Mouse (Mus musculus) limb, embryonic 12.5 days (tissue): ENCODE measurements around the gene Lce1m. TPM values are rescaled to one million over a fixed set of nuclear protein-coding genes. Genes with fewer than 3 reads are reported as not detected.
"Not testable (repeated sequence)": the region's sequence is repeated elsewhere in the genome, so short reads cannot be mapped to it uniquely, and the experiment has no call there.

Experiments used
- ATAC-seq: fragments of 200-750 bp; cut with Nextera tagmentation; 2 replicates; pipeline ENCODE4 v1.8.0; 2017; ENCODE audit warnings: low read depth, moderate TSS enrichment; ENCODE audit not compliant: insufficient number of reproducible peaks, insufficient read depth, low FRiP score, low TSS enrichment
- H3K27ac ChIP-seq: fragments of 300-500 bp; sonication (generic); 2 replicates; pipeline ENCODE4 v1.5.1; 2016; ENCODE audit warnings: mild to moderate bottlenecking, moderate library complexity
- H3K27me3 ChIP-seq: fragments of 300-500 bp; sonication (generic); 2 replicates; pipeline ENCODE4 v1.6.1; 2016; ENCODE audit warnings: mild to moderate bottlenecking, moderate library complexity
- H3K36me3 ChIP-seq: fragments of 300-500 bp; sonication (generic); 2 replicates; pipeline ENCODE4 v1.6.1; 2016; ENCODE audit warnings: mild to moderate bottlenecking, moderate library complexity
- H3K4me1 ChIP-seq: fragments of 300-500 bp; sonication (generic); replicated peaks from 2 replicates; pipeline ENCODE4 v1.6.1; 2016
- H3K4me2 ChIP-seq: fragments of 300-500 bp; sonication (generic); 2 replicates; pipeline ENCODE4 v1.6.1; 2016; ENCODE audit warnings: mild to moderate bottlenecking, moderate library complexity
- H3K4me3 ChIP-seq: fragments of 300-500 bp; sonication (generic); replicated peaks from 2 replicates; pipeline ENCODE4 v1.5.1; 2016; ENCODE audit warnings: mild to moderate bottlenecking
- H3K9ac ChIP-seq: fragments of 300-500 bp; sonication (generic); replicated peaks from 2 replicates; pipeline ENCODE4 v1.6.1; 2016; ENCODE audit warnings: mild to moderate bottlenecking, moderate library complexity
- H3K9me3 ChIP-seq: fragments of 300-500 bp; sonication (generic); 2 replicates; pipeline ENCODE4 v1.6.1; 2016; ENCODE audit warnings: mild to moderate bottlenecking, moderate library complexity
- WGBS: fragments of 180-500 bp; shearing (Covaris S2); methylation state at CpG from one replicate; pipeline ENCODE4 v1.1.7; 2016; 5-methylcytosine and 5-hydroxymethylcytosine counted together
- polyA plus RNA-seq: library from polyadenylated mRNA; unstranded; fragments of >200 nt; fragmentation: Nextera tagmentation; extraction: Ambion mirVana; gene quantifications from 2 replicates; pipeline ENCODE4 v1.2.1, GENCODE M21; 2016

The Lce1m gene
- polyA plus RNA-seq = not detected in 2 replicates

GRCm38 (mm10) chr3:93018960-93019359 is at the start of gene Lce1m:
Lce1m (minus strand) TSS chr3:93019060.
- WGBS = 85% methylated on average over 2 of the region's 2 CpGs
- H3K4me1 ChIP-seq = no peaks in the 10 kb centered on the region
- H3K4me3 ChIP-seq = no peak within 1 kb of the TSS
- no peak within 1 kb of the TSS for H3K4me2 ChIP-seq
- no peak within 1 kb of the TSS for H3K9ac ChIP-seq
- no peaks in the 10 kb centered on the region for H3K36me3 ChIP-seq
- H3K27me3 ChIP-seq = peaks cover 15% of the 10 kb centered on the region; the same call in 1 of the 2 replicates
- no peaks in the 10 kb centered on the region for H3K9me3 ChIP-seq
- H3K27ac ChIP-seq = no peak within 1 kb of the TSS
- no peak for ATAC-seq

- not testable (repeated sequence) for ATAC-seq, H3K4me1 ChIP-seq
Measured at GRCm38 (mm10) chr3:93068523-93068922, 49.7 kb upstream of the Lce1m start, which contains the start of gene Gm4858. Gm4858 (plus strand) TSS chr3:93068823.

GRCm38 (mm10) chr3:93052826-93053474 is 34.1 kb upstream of the Lce1m start:
- ATAC-seq = no peak

More at GRCm38 (mm10) chr3:93068523-93068922, 49.7 kb upstream of the Lce1m start, which contains the start of gene Gm4858:
- not testable (repeated sequence) for H3K4me3 ChIP-seq, H3K27ac ChIP-seq, H3K27me3 ChIP-seq, H3K9me3 ChIP-seq, H3K4me2 ChIP-seq, H3K36me3 ChIP-seq, H3K9ac ChIP-seq

GRCm38 (mm10) chr3:93050182-93050581 is 31.3 kb upstream of the Lce1m start:
- Histone ChIP-seq H3K4me3 (no peak overlapping the region), H3K4me1 (no peaks in the 10 kb centered on the region), H3K36me3 (no peaks in the 10 kb centered on the region), H3K4me2 (no peak overlapping the region), H3K27me3 (no peaks in the 10 kb centered on the region), H3K27ac (no peak overlapping the region), H3K9me3 (no peaks in the 10 kb centered on the region), H3K9ac (no peak overlapping the region)
- no peak for ATAC-seq
- WGBS = 90% methylated on average over 1 of the region's 1 CpGs

More at GRCm38 (mm10) chr3:93052826-93053474, 34.1 kb upstream of the Lce1m start:
- no peak overlapping the region for H3K9ac ChIP-seq
- H3K4me2 ChIP-seq = no peak overlapping the region
- no peak overlapping the region for H3K27ac ChIP-seq
- no peaks in the 10 kb centered on the region for H3K27me3 ChIP-seq
- H3K36me3 ChIP-seq = no peaks in the 10 kb centered on the region
- no peaks in the 10 kb centered on the region for H3K4me1 ChIP-seq
- H3K9me3 ChIP-seq = no peaks in the 10 kb centered on the region
- 57% methylated on average over 10 of the region's 10 CpGs for WGBS
- no peak overlapping the region for H3K4me3 ChIP-seq

DNA sequence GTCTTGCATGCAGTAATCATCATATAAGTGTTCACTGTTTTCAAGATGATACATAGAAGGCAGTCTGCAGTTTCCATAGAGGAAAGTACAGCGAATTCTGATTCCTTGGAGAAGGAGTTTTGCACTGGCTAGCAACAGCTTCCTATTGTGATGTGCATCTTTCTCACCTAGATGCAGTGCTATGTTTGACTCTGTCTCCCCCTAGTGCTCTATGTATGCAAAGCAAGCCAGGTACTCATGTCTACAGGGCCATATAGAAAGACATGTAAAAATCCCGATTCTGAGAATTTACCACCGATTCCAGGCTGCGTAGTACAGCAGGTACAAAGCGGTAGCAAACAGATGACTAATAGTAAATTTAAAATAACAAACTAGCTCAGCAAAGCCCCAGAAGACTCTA is 12.6 kb upstream of the Lce1m start:
- Histone ChIP-seq H3K27ac (no peak overlapping the region), H3K9ac (no peak overlapping the region), H3K4me1 (no peaks in the 10 kb centered on the region), H3K4me3 (no peak overlapping the region), H3K36me3 (no peaks in the 10 kb centered on the region), H3K4me2 (no peak overlapping the region), H3K9me3 (no peaks in the 10 kb centered on the region), H3K27me3 (no peaks in the 10 kb centered on the region)
- ATAC-seq = peak; percentile 81
- WGBS = 52% methylated on average over 5 of the region's 5 CpGs

DNA sequence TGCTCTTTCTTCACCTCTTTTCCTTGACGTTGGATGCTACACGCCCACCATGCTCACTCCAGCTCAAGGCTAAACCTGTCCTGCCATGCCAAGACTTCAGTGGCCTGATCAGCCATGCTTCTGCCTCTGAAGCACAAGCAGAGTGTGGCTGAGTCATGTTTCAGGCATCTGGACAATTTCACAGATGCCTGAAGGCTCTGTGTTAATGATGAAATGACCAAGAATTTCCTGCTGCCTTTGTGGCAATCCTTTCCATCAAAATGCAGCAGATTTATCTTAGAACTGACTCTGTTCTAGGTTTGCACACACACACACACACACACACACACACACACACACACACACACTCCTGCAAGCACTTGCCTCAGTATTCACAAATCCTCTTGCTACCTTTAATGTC is 6.6 kb upstream of the Lce1m start:
- no peak for ATAC-seq
- no peaks in the 10 kb centered on the region for H3K4me1 ChIP-seq
- no peaks in the 10 kb centered on the region for H3K27me3 ChIP-seq
- H3K36me3 ChIP-seq = no peaks in the 10 kb centered on the region
- no peak overlapping the region for H3K4me3 ChIP-seq
- no peak overlapping the region for H3K9ac ChIP-seq
- WGBS = 68% methylated on average over 2 of the region's 2 CpGs
- no peak overlapping the region for H3K4me2 ChIP-seq
- no peak overlapping the region for H3K27ac ChIP-seq
- no peaks in the 10 kb centered on the region for H3K9me3 ChIP-seq

DNA sequence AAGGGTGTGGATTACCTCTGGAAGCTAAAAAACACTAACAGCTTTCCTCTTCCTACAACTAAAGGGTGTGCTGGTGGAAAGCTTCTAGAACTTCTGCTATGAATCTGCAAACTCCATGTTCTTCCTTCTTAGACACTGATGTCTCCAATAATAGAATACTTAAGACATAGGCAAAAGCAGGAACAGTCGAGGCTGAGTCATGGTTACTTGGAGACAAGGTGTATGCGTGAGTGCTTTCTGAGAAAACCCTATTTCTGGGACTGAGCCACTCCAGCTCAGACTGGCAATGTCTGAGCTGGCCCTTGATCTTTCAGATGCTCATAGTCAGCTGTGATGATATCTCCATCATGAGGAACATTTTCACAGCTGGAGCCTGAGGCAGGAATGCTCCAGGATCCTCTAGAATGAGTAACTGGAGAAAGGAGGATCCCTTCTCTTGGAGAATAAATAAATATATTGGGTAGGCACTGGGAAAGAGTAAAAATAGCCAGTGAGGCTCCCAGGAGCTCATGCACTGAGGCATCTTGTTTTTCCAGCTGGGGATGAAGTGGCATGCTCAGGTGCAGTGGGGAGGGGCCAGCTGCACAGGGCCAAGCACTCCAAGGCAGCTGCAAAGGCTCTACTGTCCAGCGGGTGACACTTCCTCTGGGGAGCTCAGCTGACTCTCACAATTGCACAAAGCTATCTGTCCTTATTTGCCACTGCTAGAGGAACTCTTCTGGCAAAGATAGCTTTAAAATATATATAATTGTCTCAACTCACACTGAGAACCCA is 4.7 kb upstream of the Lce1m start:
- no peaks in the 10 kb centered on the region for H3K4me1 ChIP-seq
- no peak overlapping the region for H3K9ac ChIP-seq
- no peak overlapping the region for H3K4me3 ChIP-seq
- no peaks in the 10 kb centered on the region for H3K27me3 ChIP-seq
- 85% methylated on average over 3 of the region's 3 CpGs for WGBS
- no peak overlapping the region for H3K4me2 ChIP-seq
- no peak overlapping the region for H3K27ac ChIP-seq
- no peaks in the 10 kb centered on the region for H3K36me3 ChIP-seq
- ATAC-seq = no peak; the same call in 1 of the 2 replicates
- H3K9me3 ChIP-seq = no peaks in the 10 kb centered on the region

GRCm38 (mm10) chr3:93021171-93021570 is 2.3 kb upstream of the Lce1m start:
- H3K4me3 ChIP-seq = no peak overlapping the region
- peaks cover 6% of the 10 kb centered on the region; the same call in 1 of the 2 replicates for H3K27me3 ChIP-seq
- no peak overlapping the region for H3K4me2 ChIP-seq
- no peak overlapping the region for H3K9ac ChIP-seq
- no peak for ATAC-seq
- no peaks in the 10 kb centered on the region for H3K9me3 ChIP-seq
- 84% methylated on average over 1 of the region's 1 CpGs for WGBS
- H3K27ac ChIP-seq = no peak overlapping the region
- no peaks in the 10 kb centered on the region for H3K4me1 ChIP-seq
- no peaks in the 10 kb centered on the region for H3K36me3 ChIP-seq

GRCm38 (mm10) chr3:93015460-93016104 is 3.3 kb downstream of the Lce1m start, which contains the start of gene Crct1:
Crct1 (minus strand) TSS chr3:93015687.
- no peak for ATAC-seq
- peak within 1 kb of the TSS; percentile 58 for H3K9ac ChIP-seq
- peak within 1 kb of the TSS; percentile 79 for H3K4me2 ChIP-seq
- H3K36me3 ChIP-seq = no peaks in the 10 kb centered on the region
- no peaks in the 10 kb centered on the region for H3K9me3 ChIP-seq
- 57% methylated on average over 4 of the region's 4 CpGs for WGBS
- H3K4me3 ChIP-seq = peak within 1 kb of the TSS; percentile 48
- peaks cover 15% of the 10 kb centered on the region; the same call in 1 of the 2 replicates for H3K27me3 ChIP-seq
- no peaks in the 10 kb centered on the region for H3K4me1 ChIP-seq
- H3K27ac ChIP-seq = peak within 1 kb of the TSS; percentile 18; the same call in 1 of the 2 replicates

GRCm38 (mm10) chr3:93014871-93015270 is 4.0 kb downstream of the Lce1m start:
- Histone ChIP-seq H3K27ac (no peak overlapping the region), H3K4me2 (peak overlapping the region; percentile 79), H3K9ac (peak overlapping the region; percentile 58), H3K4me1 (no peaks in the 10 kb centered on the region), H3K36me3 (no peaks in the 10 kb centered on the region), H3K9me3 (no peaks in the 10 kb centered on the region), H3K4me3 (peak overlapping the region; percentile 48), H3K27me3 (peaks cover 15% of the 10 kb centered on the region; the same call in 1 of the 2 replicates)
- ATAC-seq = no peak
- WGBS = 41% methylated on average over 5 of the region's 5 CpGs

- H3K27me3 ChIP-seq = peaks cover 15% of the 10 kb centered on the region; the same call in 1 of the 2 replicates
- H3K4me3 ChIP-seq = peak overlapping the region; percentile 48
- H3K9ac ChIP-seq = peak overlapping the region; percentile 58
- H3K4me1 ChIP-seq = no peaks in the 10 kb centered on the region
- peak; percentile 83; the same call in 1 of the 2 replicates for ATAC-seq
- H3K27ac ChIP-seq = peak overlapping the region; percentile 18; the same call in 1 of the 2 replicates
- WGBS = under 1% methylated on average over 24 of the region's 24 CpGs
- H3K4me2 ChIP-seq = peak overlapping the region; percentile 79
- no peaks in the 10 kb centered on the region for H3K9me3 ChIP-seq
- H3K36me3 ChIP-seq = no peaks in the 10 kb centered on the region
Measured at GRCm38 (mm10) chr3:93014378-93014801, 4.5 kb downstream of the Lce1m start.
